Mouse (Mus musculus): ENCODE data around the gene Gm17482. TPM values are rescaled to one million over a fixed set of nuclear protein-coding genes. Genes with fewer than 3 reads are reported as not detected.

The Gm17482 gene
- polyA plus RNA-seq, 1 experiment from 2014 or later: not detected

DNA sequence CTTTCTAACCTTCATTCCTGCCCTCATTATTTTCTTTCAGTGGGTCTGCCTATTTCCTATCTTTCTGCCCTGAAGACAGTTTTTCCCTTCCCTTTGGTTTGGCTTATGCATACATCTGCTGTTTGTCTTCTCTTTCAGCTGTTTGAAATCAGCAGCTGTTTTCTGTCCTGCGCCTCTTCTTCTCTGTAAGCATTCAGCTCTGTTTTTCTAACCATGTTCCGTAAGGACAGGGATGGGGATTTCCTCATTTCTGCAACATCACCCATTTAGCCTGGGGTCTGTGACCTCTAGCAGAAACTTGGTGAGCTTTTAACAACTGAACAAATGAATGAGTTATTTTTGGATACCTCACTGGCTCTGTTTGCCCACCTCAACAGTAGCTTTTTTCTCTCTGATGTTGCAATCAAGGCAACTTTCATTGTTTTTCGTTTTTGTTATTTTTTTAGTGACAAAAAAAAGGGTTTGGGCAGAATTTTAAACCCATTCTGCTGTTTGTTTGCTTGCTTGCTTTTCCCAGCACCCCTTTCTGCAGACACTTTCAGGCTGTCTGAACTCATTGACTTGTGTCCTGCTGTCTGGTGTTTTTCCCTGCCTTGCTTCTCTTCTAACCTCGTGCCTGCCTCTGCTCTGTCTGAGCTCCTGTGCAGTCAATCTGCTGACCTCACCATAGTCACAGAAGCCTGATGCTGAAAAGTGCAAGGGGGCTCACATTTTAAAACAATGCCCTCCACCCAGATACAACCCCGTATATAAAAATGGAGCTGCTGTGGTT is 14.8 kb upstream of the Gm17482 start:
- no peak overlapping the region for H3K4me2 ChIP-seq (ENCODE audit: low read depth, low read length)
- H3K9ac ChIP-seq (replicated peaks; ENCODE audit: low read length): no peak overlapping the region
- H3K9me3 ChIP-seq (replicated peaks; ENCODE audit: control insufficient read depth, low read length): no peaks in the 10 kb centered on the region
- H3K4me1 ChIP-seq (ENCODE audit: control insufficient read depth, insufficient read depth, low read length): no peaks in the 10 kb centered on the region
- no peak overlapping the region for H3K27ac ChIP-seq (replicated peaks; ENCODE audit: low read depth, low read length)
- ATAC-seq (replicated peaks; ENCODE audit: insufficient number of reproducible peaks, low FRiP score, low TSS enrichment, low read depth) (no peak), DNase-seq (ENCODE audit: low spot score) (no peak)
- no peak overlapping the region for H3K4me3 ChIP-seq (ENCODE audit: low read depth, low read length)
- WGBS: 51% methylated on average over 5 of the region's 5 CpGs
- H3K36me3 ChIP-seq (replicated peaks; ENCODE audit: control insufficient read depth, insufficient read depth, low read depth, low read length): no peaks in the 10 kb centered on the region
- H3K27me3 ChIP-seq (ENCODE audit: control insufficient read depth, insufficient read depth, low read length): no peaks in the 10 kb centered on the region

GRCm38 (mm10) chr6:115213129-115213528 is 14.0 kb upstream of the Gm17482 start:
- no peaks in the 10 kb centered on the region for H3K9me3 ChIP-seq (replicated peaks; ENCODE audit: control insufficient read depth, low read length)
- ATAC-seq (replicated peaks; ENCODE audit: insufficient number of reproducible peaks, low FRiP score, low TSS enrichment, low read depth): no peak
- no peaks in the 10 kb centered on the region for H3K27me3 ChIP-seq (ENCODE audit: control insufficient read depth, insufficient read depth, low read length)
- DNase-seq (ENCODE audit: low spot score): peak; percentile 7
- H3K9ac ChIP-seq (replicated peaks; ENCODE audit: low read length): no peak overlapping the region
- H3K36me3 ChIP-seq (replicated peaks; ENCODE audit: control insufficient read depth, insufficient read depth, low read depth, low read length): no peaks in the 10 kb centered on the region
- H3K4me2 ChIP-seq (ENCODE audit: low read depth, low read length): no peak overlapping the region
- WGBS: 44% methylated on average over 5 of the region's 5 CpGs
- H3K4me1 ChIP-seq (ENCODE audit: control insufficient read depth, insufficient read depth, low read length): no peaks in the 10 kb centered on the region
- no peak overlapping the region for H3K4me3 ChIP-seq (ENCODE audit: low read depth, low read length)
- no peak overlapping the region for H3K27ac ChIP-seq (replicated peaks; ENCODE audit: low read depth, low read length)

GRCm38 (mm10) chr6:115221215-115221641 is 5.9 kb upstream of the Gm17482 start:
- H3K4me3 ChIP-seq (ENCODE audit: low read depth, low read length): no peak overlapping the region
- H3K9ac ChIP-seq (replicated peaks; ENCODE audit: low read length): no peak overlapping the region
- WGBS: 78% methylated on average over 8 of the region's 8 CpGs
- H3K27ac ChIP-seq (replicated peaks; ENCODE audit: low read depth, low read length): no peak overlapping the region
- ATAC-seq (replicated peaks; ENCODE audit: insufficient number of reproducible peaks, low FRiP score, low TSS enrichment, low read depth): no peak
- no peak overlapping the region for H3K4me2 ChIP-seq (ENCODE audit: low read depth, low read length)
- H3K36me3 ChIP-seq (replicated peaks; ENCODE audit: control insufficient read depth, insufficient read depth, low read depth, low read length): no peaks in the 10 kb centered on the region
- no peaks in the 10 kb centered on the region for H3K4me1 ChIP-seq (ENCODE audit: control insufficient read depth, insufficient read depth, low read length)
- H3K27me3 ChIP-seq (ENCODE audit: control insufficient read depth, insufficient read depth, low read length): no peaks in the 10 kb centered on the region
- DNase-seq (ENCODE audit: low spot score): no peak
- no peaks in the 10 kb centered on the region for H3K9me3 ChIP-seq (replicated peaks; ENCODE audit: control insufficient read depth, low read length)

DNA sequence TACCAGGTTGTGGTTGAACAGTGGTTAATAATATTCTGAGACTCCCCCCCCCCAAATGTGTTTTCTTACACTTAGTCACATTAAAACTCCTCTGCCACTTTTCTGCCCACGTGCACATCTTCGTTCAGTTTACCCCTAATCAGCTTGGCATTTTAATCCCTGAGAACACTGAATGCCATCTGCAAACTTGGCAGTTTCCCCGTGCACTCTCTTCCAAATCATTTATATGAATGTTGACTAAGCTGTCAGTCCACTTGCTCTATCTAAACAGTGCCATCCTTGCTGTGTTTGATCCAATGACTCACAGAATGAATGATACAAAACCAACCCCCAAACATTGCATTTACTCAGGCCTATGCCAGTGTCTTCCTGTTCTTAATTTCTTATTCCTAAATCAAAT is 1.6 kb upstream of the Gm17482 start:
- 81% methylated on average over 3 of the region's 3 CpGs for WGBS
- H3K9me3 ChIP-seq (replicated peaks; ENCODE audit: control insufficient read depth, low read length): no peaks in the 10 kb centered on the region
- no peaks in the 10 kb centered on the region for H3K4me1 ChIP-seq (ENCODE audit: control insufficient read depth, insufficient read depth, low read length)
- DNase-seq (ENCODE audit: low spot score) (no peak), ATAC-seq (replicated peaks; ENCODE audit: insufficient number of reproducible peaks, low FRiP score, low TSS enrichment, low read depth) (no peak)
- H3K4me3 ChIP-seq (ENCODE audit: low read depth, low read length): no peak overlapping the region
- H3K36me3 ChIP-seq (replicated peaks; ENCODE audit: control insufficient read depth, insufficient read depth, low read depth, low read length): no peaks in the 10 kb centered on the region
- H3K9ac ChIP-seq (replicated peaks; ENCODE audit: low read length): no peak overlapping the region
- no peak overlapping the region for H3K4me2 ChIP-seq (ENCODE audit: low read depth, low read length)
- no peak overlapping the region for H3K27ac ChIP-seq (replicated peaks; ENCODE audit: low read depth, low read length)
- no peaks in the 10 kb centered on the region for H3K27me3 ChIP-seq (ENCODE audit: control insufficient read depth, insufficient read depth, low read length)

DNA sequence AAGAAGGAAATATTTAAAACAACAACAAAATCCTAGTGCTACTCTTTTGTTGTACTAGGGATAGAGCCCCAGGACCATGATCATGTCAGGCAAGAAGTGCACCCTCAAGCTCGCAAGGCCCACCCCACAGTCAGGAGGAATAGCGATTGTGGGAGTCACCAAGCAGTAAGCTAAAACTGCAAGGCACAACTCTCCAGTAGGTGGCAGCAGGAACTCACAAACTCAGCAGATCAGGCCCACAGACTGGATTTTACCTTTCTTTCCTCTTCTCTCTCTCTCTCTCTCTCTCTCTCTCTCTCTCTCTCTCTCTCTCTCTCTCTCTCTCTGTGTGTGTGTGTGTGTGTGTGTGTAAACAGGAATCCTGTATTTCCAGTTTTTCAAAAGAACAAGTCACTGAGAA is 386 bp downstream of the Gm17482 start:
- Histone ChIP-seq H3K27ac (replicated peaks; ENCODE audit: low read depth, low read length) (no peak overlapping the region), H3K9me3 (replicated peaks; ENCODE audit: control insufficient read depth, low read length) (no peaks in the 10 kb centered on the region), H3K4me2 (ENCODE audit: low read depth, low read length) (no peak overlapping the region), H3K27me3 (ENCODE audit: control insufficient read depth, insufficient read depth, low read length) (no peaks in the 10 kb centered on the region), H3K4me3 (ENCODE audit: low read depth, low read length) (no peak overlapping the region), H3K9ac (replicated peaks; ENCODE audit: low read length) (no peak overlapping the region), H3K36me3 (replicated peaks; ENCODE audit: control insufficient read depth, insufficient read depth, low read depth, low read length) (no peaks in the 10 kb centered on the region), H3K4me1 (ENCODE audit: control insufficient read depth, insufficient read depth, low read length) (no peaks in the 10 kb centered on the region)
- ATAC-seq (replicated peaks; ENCODE audit: insufficient number of reproducible peaks, low FRiP score, low TSS enrichment, low read depth): no peak
- WGBS: 3% methylated on average over 2 of the region's 2 CpGs
- DNase-seq (ENCODE audit: low spot score): peak; percentile 87

GRCm38 (mm10) chr6:115230557-115230956 is 3.4 kb downstream of the Gm17482 start:
- no peak for DNase-seq (ENCODE audit: low spot score)
- H3K4me2 ChIP-seq (ENCODE audit: low read depth, low read length): no peak overlapping the region
- no peaks in the 10 kb centered on the region for H3K4me1 ChIP-seq (ENCODE audit: control insufficient read depth, insufficient read depth, low read length)

GRCm38 (mm10) chr6:115231836-115232235 is 4.7 kb downstream of the Gm17482 start:
- Histone ChIP-seq H3K27ac (replicated peaks; ENCODE audit: low read depth, low read length) (no peak overlapping the region), H3K4me1 (ENCODE audit: control insufficient read depth, insufficient read depth, low read length) (no peaks in the 10 kb centered on the region), H3K9ac (replicated peaks; ENCODE audit: low read length) (no peak overlapping the region), H3K4me3 (ENCODE audit: low read depth, low read length) (no peak overlapping the region), H3K27me3 (ENCODE audit: control insufficient read depth, insufficient read depth, low read length) (no peaks in the 10 kb centered on the region), H3K36me3 (replicated peaks; ENCODE audit: control insufficient read depth, insufficient read depth, low read depth, low read length) (no peaks in the 10 kb centered on the region), H3K9me3 (replicated peaks; ENCODE audit: control insufficient read depth, low read length) (no peaks in the 10 kb centered on the region), H3K4me2 (ENCODE audit: low read depth, low read length) (no peak overlapping the region)
- DNase-seq (ENCODE audit: low spot score): no peak
- 80% methylated on average over 4 of the region's 4 CpGs for WGBS
- no peak for ATAC-seq (replicated peaks; ENCODE audit: insufficient number of reproducible peaks, low FRiP score, low TSS enrichment, low read depth)

More at GRCm38 (mm10) chr6:115230557-115230956, 3.4 kb downstream of the Gm17482 start:
- Histone ChIP-seq H3K27me3 (ENCODE audit: control insufficient read depth, insufficient read depth, low read length) (no peaks in the 10 kb centered on the region), H3K4me3 (ENCODE audit: low read depth, low read length) (no peak overlapping the region), H3K27ac (replicated peaks; ENCODE audit: low read depth, low read length) (no peak overlapping the region), H3K9me3 (replicated peaks; ENCODE audit: control insufficient read depth, low read length) (no peaks in the 10 kb centered on the region), H3K36me3 (replicated peaks; ENCODE audit: control insufficient read depth, insufficient read depth, low read depth, low read length) (no peaks in the 10 kb centered on the region), H3K9ac (replicated peaks; ENCODE audit: low read length) (no peak overlapping the region)
- no peak for ATAC-seq (replicated peaks; ENCODE audit: insufficient number of reproducible peaks, low FRiP score, low TSS enrichment, low read depth)
- WGBS: 77% methylated on average over 3 of the region's 3 CpGs

DNA sequence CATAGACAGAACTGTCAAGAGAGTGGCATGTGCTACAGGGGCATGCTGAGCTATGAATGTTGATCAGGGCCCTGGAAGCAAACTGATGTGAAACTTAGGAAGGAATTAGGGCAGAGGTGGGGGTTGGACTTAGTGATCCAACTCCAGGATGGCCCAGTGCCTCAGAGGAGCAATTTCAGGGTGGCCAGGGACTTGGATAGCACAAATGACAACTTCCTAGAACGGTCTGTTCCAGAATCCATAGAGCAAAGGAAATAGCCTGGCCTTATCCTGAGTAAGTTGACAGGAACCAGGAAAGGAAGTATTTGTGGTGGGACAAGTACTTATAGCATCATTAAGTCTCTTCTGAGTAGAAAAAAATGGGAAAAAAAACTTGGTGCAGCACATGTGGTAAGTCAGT is 5.4 kb downstream of the Gm17482 start:
- no peak overlapping the region for H3K9ac ChIP-seq (replicated peaks; ENCODE audit: low read length)
- H3K9me3 ChIP-seq (replicated peaks; ENCODE audit: control insufficient read depth, low read length): no peaks in the 10 kb centered on the region
- no peak overlapping the region for H3K4me2 ChIP-seq (ENCODE audit: low read depth, low read length)
- no peak overlapping the region for H3K27ac ChIP-seq (replicated peaks; ENCODE audit: low read depth, low read length)
- DNase-seq (ENCODE audit: low spot score) (no peak), ATAC-seq (replicated peaks; ENCODE audit: insufficient number of reproducible peaks, low FRiP score, low TSS enrichment, low read depth) (no peak)
- no peaks in the 10 kb centered on the region for H3K27me3 ChIP-seq (ENCODE audit: control insufficient read depth, insufficient read depth, low read length)
- 85% methylated on average over 1 of the region's 1 CpGs for WGBS
- no peaks in the 10 kb centered on the region for H3K4me1 ChIP-seq (ENCODE audit: control insufficient read depth, insufficient read depth, low read length)
- no peak overlapping the region for H3K4me3 ChIP-seq (ENCODE audit: low read depth, low read length)
- H3K36me3 ChIP-seq (replicated peaks; ENCODE audit: control insufficient read depth, insufficient read depth, low read depth, low read length): no peaks in the 10 kb centered on the region
